Mouse (Mus musculus): ENCODE measurements around the gene Iqcf6.

DNA sequence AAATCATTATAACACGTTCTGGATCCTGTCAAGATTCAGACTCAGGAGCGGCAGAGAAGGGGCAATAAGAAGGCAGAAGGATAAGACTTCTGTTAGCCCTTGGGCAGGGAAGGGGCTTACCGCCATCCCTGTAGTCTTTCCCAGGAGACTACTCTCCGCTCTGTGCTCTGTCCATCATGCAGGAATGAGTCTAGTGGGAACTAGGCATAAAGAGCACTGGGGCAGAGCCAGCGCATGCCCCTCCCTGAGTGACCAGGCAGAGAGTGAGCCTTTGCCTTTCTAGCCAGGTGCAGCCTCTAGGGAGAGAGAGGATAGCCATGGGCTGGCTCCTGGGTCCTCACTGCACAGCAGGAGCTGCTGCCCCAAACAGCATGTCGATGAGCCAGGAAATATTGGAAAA lies 38.5 kb downstream of the Iqcf6 start:
- no peak for TF ChIP-seq TAL1 (IDR thresholded peaks at IDR 0.05; ENCODE audit: low read length)
- no peak for TF ChIP-seq GATA1 (IDR thresholded peaks at IDR 0.05; ENCODE audit: low read length)

Data from erythroblast, embryonic 14.5 days (primary cell).